Mouse (Mus musculus): ENCODE data around the gene Mbtd1. TPM values are rescaled to one million over a fixed set of nuclear protein-coding genes. Genes with fewer than 3 reads are reported as not detected.
A peak's percentile ranks its signal among the peaks of the same experiment; 100 is the strongest.
"Not testable (repeated sequence)": the region's sequence is repeated elsewhere in the genome, so short reads cannot be mapped to it uniquely, and the experiment has no call there.

The Mbtd1 gene
- total RNA-seq (2021), result 10 to 100 TPM; 28.9 to 32.6 TPM
- long read RNA-seq, partial matches to known transcripts, result 6 of 6 reads
- long read RNA-seq, other reads (novel, unspliced or antisense), result 0 of 6 reads

DNA sequence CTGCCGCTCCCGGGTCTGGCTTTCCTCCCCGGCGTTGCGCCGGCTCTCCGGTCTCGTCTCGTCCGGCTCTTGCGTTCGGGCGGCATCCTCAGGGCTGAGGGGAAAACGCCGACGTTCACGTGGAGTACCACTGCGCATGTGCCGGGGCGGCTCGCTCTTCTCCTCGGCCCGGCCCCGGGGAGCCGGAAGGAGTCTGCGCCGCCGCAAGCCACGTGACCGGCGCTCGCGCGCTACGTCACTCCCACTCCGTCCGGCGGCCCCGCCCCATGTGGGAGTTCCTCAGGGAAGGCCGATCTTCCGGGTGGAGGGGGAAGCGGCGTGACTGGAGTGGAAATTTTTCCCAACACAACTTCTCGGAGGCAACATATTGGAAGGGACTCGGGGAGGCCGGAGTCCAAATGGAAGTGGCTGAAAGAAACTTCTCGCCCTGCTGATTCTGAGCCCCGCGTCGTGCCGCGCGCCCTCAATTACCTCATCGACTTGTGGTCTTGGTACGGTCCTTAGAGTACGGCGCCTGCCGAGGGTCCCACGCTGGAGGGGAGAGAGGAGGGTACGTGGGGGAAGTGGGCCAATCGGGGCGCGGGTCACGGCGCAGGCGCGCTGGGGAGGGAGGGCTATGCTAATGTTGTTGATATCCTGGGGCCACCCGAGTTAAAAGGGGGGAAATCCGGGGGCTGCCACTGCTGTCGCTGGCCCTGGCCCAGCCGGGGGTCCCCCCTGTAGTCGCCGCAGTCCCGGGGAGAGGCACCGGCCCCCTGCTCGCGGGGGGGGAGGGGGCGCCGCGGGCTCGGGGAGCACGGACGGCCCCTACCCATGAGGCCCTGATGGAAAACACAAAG is at the start of gene Mbtd1, which contains the start of gene Utp18:
Mbtd1 (plus strand) TSS at position 281 of the 839 bp plus-strand sequence.
Utp18 (minus strand) TSS at position 195 of the 839 bp plus-strand sequence.
- DNase-seq (ENCODE audit: low spot score in 2 of 2), result peak; percentile 99

- DNase-seq (ENCODE audit: low spot score in 2 of 2), result no peak
Observed at GRCm38 (mm10) chr11:93847342-93847741, 38.3 kb upstream of the Mbtd1 start.

- no peak for DNase-seq (ENCODE audit: low spot score in 2 of 2)
Observed at GRCm38 (mm10) chr11:93852546-93852945, 33.1 kb upstream of the Mbtd1 start.

- DNase-seq (ENCODE audit: low spot score in 2 of 2), result peak; percentile 80 to 93
Observed at GRCm38 (mm10) chr11:93856284-93856955, 29.2 kb upstream of the Mbtd1 start.

DNA sequence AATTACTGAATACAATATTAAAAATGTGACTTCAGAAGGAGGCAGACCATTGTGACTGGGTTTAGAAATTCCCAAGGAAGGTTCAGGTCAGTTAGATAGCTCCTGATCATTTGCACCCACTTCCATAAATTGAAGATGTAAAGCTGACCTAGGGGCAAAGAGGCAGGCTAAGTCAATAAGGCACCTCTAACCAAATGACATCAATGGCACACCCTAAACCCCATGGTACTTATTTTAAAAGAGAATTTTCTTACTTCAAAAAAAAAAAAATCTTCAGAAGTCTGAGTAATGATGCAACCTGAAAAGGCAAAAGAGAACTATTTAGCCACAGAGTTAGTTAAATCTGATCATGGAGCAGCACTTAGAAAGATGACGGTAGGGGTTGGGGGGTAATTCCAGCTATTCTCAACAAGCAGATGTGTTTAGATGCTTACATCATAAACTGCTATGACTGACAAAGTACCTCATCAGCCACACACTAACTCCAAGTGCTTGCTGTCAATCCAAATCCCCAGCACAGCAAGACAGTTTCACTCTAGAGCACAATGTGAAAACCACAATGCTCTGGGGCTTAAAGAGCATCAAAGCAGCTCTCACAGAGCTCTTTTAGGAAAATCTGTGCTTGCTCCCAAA is 25.0 kb upstream of the Mbtd1 start:
- DNase-seq (ENCODE audit: low spot score in 2 of 2), result no peak

DNA sequence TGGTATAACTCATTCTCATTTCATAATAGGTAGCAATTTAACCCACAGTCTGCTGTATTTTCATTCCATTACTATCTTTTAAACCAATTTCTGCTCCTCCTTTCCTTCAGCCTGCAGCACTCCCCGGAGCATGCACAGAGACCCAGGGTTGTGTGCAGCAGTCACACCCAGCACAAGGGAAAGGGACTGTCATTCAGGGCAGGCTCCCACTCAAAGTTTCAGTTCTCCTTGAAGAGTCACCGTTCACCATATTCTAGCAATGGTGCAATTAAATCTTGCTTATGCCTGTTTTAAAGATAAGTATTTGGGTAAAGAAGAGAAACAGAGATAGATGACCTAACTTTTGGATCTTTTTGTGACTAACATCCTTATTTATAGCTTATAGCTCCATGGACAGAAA is 24.5 kb upstream of the Mbtd1 start:
- no peak for DNase-seq (ENCODE audit: low spot score in 2 of 2)

DNA sequence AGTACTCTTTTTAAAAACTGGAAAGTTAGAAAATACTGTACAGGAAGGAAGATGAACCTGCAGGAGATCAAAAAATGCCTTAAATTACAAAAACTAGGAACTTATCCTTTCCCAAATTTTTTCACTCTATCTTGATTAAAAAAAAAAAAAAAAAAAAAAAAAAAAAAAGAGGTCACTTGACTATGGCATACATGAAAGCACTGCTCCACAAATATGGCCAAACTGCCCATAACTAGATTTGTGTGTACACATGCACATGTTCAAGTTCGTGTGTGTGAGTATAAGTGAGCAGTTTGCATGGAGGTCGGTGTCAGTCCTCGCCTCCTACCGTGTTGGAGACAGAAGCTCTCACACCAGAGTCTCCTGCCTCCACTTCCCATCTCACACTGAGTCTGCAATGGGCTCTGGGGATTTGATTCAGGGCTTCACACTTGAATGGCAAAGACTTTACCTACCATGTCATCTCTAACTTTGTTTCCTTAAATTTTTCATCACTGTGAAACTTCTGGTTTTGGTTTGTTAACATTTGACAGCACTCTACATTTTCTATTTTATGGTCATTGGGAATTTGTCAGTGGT is 23.5 kb upstream of the Mbtd1 start:
- no peak for DNase-seq (ENCODE audit: low spot score in 2 of 2)

DNA sequence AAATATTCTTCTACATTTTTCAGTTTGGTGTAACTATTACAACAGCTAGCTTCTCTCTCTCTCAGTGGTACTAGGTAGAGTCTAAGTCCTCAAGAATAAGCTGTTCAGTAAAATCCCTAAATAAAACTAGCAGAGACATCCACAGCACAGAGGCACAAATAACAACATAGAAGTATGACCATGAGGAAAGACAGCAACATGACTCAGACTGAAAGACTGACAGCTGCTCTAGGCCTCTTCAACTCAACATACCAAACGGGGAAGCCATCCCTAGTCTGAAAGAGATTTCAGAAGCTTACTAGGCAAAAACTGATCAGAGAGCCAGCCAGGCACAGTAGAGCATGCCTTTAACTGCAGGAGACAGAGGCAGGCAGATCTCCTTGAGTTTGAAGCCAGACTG is 23.0 kb upstream of the Mbtd1 start:
- DNase-seq (ENCODE audit: low spot score in 2 of 2), result no peak

GRCm38 (mm10) chr11:93884068-93884467 is 1.6 kb upstream of the Mbtd1 start:
- DNase-seq (ENCODE audit: low spot score in 2 of 2), result no peak

GRCm38 (mm10) chr11:93884901-93885571 is 616 bp upstream of the Mbtd1 start:
- DNase-seq (ENCODE audit: low spot score in 2 of 2), result peak; percentile 33 to 48

- DNase-seq (ENCODE audit: low spot score in 2 of 2), result peak in 1 of 2 experiments; percentile 17
Observed at GRCm38 (mm10) chr11:93886411-93887079, 893 bp downstream of the Mbtd1 start.

- DNase-seq (ENCODE audit: low spot score in 2 of 2), result peak in 1 of 2 experiments; percentile 13
Observed at GRCm38 (mm10) chr11:93887080-93887447, 1.4 kb downstream of the Mbtd1 start.

GRCm38 (mm10) chr11:93897732-93898131 is 12.1 kb downstream of the Mbtd1 start:
- DNase-seq (ENCODE audit: low spot score in 2 of 2), result no peak

- DNase-seq (ENCODE audit: low spot score in 2 of 2), result no peak
Observed at GRCm38 (mm10) chr11:93906834-93907233, 21.2 kb downstream of the Mbtd1 start.

- DNase-seq (ENCODE audit: low spot score in 2 of 2), result no peak
Observed at GRCm38 (mm10) chr11:93907839-93908238, 22.2 kb downstream of the Mbtd1 start.

DNA sequence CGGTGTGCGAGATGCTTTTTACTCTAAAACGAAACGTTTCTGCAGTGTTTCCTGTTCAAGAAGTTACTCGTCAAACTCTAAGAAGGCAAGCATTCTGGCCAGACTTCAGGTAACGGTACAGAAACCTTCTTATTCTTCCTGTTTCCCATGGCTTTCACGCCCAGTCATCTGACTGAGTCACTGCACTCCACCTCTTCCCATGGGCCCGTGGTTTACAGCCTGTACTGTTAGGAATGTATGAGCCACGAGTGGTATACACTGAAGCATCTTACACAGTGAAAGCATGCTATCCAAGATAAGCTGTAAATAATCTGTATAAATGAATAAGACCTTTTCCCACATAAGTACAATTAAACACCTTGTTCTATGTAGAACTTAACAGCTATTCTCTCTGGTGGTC is 23.2 kb downstream of the Mbtd1 start:
- no peak for DNase-seq (ENCODE audit: low spot score in 2 of 2)

- DNase-seq (ENCODE audit: low spot score in 2 of 2), result no peak
Observed at GRCm38 (mm10) chr11:93911603-93912002, 26.0 kb downstream of the Mbtd1 start.

- not testable (repeated sequence) for DNase-seq (ENCODE audit: low spot score in 2 of 2)
Observed at GRCm38 (mm10) chr11:93915019-93915418, 29.4 kb downstream of the Mbtd1 start.

- DNase-seq (ENCODE audit: low spot score in 2 of 2), result no peak
Observed at GRCm38 (mm10) chr11:93929106-93929505, 43.5 kb downstream of the Mbtd1 start.

- DNase-seq (ENCODE audit: low spot score in 2 of 2), result no peak
Observed at GRCm38 (mm10) chr11:93940906-93941305, 55.3 kb downstream of the Mbtd1 start.

All from layer of hippocampus, adult 18-20 months (tissue).